Mouse (Mus musculus) intestine, embryonic 16.5 days (tissue): ENCODE data around the gene Tns1. TPM values are rescaled to one million over a fixed set of nuclear protein-coding genes. Genes with fewer than 3 reads are reported as not detected.

Source experiments
- ATAC-seq: fragments of 200-750 bp; cut with Nextera tagmentation; 2 replicates; pipeline ENCODE4 v1.8.0; 2017; ENCODE audit warnings: moderate TSS enrichment, moderate library complexity
- H3K27ac ChIP-seq: fragments of 300-500 bp; sonication (generic); 2 replicates; pipeline ENCODE4 v1.5.1; 2014; ENCODE audit warnings: mild to moderate bottlenecking, low read length
- H3K27me3 ChIP-seq: fragments of 300-500 bp; sonication (generic); replicated peaks from 2 replicates; pipeline ENCODE4 v1.6.1; 2014; ENCODE audit warnings: low read length, control low read depth, mixed read lengths; ENCODE audit not compliant: control insufficient read depth, insufficient read depth
- H3K36me3 ChIP-seq: fragments of 300-500 bp; sonication (generic); 2 replicates; pipeline ENCODE4 v1.6.1; 2014; ENCODE audit warnings: low read length, control low read depth; ENCODE audit not compliant: control insufficient read depth, insufficient read depth
- H3K4me1 ChIP-seq: fragments of 300-500 bp; sonication (generic); 2 replicates; pipeline ENCODE4 v1.6.1; 2014; ENCODE audit warnings: low read length, control low read depth, mixed read lengths; ENCODE audit not compliant: control insufficient read depth, insufficient read depth
- H3K4me2 ChIP-seq: fragments of 300-500 bp; sonication (generic); 2 replicates; pipeline ENCODE4 v1.6.1; 2014; ENCODE audit warnings: low read depth, low read length, control low read depth
- H3K4me3 ChIP-seq: fragments of 300-500 bp; sonication (generic); 2 replicates; pipeline ENCODE4 v1.5.1; 2014; ENCODE audit warnings: mild to moderate bottlenecking, low read length
- H3K9ac ChIP-seq: fragments of 300-500 bp; sonication (generic); 2 replicates; pipeline ENCODE4 v1.6.1; 2014; ENCODE audit warnings: low read depth, low read length
- H3K9me3 ChIP-seq: fragments of 300-500 bp; sonication (generic); 2 replicates; pipeline ENCODE4 v1.6.1; 2016; ENCODE audit warnings: low read length, control low read depth; ENCODE audit not compliant: control insufficient read depth
- WGBS: fragments of 180-500 bp; shearing (Covaris S2); extraction: QIAGEN DNeasy Blood & Tissue Kit; methylation state at CpG from one replicate; pipeline ENCODE4 v1.1.7; 2014; 5-methylcytosine and 5-hydroxymethylcytosine counted together
- polyA plus RNA-seq: library from polyadenylated mRNA; unstranded; fragments of >200 nt; fragmentation: Nextera tagmentation; extraction: Ambion mirVana; gene quantifications from 2 replicates; pipeline ENCODE4 v1.2.1, GENCODE M21; 2015

Gene Tns1
- polyA plus RNA-seq, 1 experiment from 2014 or later: 20.2 TPM

- Histone ChIP-seq H3K27me3 (no peaks in the 10 kb centered on the region), H3K4me2 (peak within 1 kb of the TSS; percentile 99), H3K27ac (no peak within 1 kb of the TSS), H3K4me3 (peak within 1 kb of the TSS; percentile 61), H3K9me3 (no peaks in the 10 kb centered on the region), H3K4me1 (peaks cover 5% of the 10 kb centered on the region; the same call in 1 of the 2 replicates), H3K9ac (peak within 1 kb of the TSS; percentile 67), H3K36me3 (no peaks in the 10 kb centered on the region)
- ATAC-seq: peak; percentile 53
- under 1% methylated on average over 12 of the region's 12 CpGs for WGBS
Measured at GRCm38 (mm10) chr1:74124991-74125552, 823 bp upstream of the Tns1 start, which contains the start of gene Rufy4. TSS of gene Rufy4 (plus strand) at chr1:74125541.

GRCm38 (mm10) chr1:74123215-74123614 lies 1.0 kb downstream of the Tns1 start:
- Histone ChIP-seq H3K4me2 (no peak overlapping the region), H3K27me3 (no peaks in the 10 kb centered on the region), H3K9me3 (no peaks in the 10 kb centered on the region), H3K4me3 (no peak overlapping the region), H3K36me3 (no peaks in the 10 kb centered on the region), H3K9ac (no peak overlapping the region), H3K27ac (no peak overlapping the region), H3K4me1 (peaks cover 5% of the 10 kb centered on the region; the same call in 1 of the 2 replicates)
- WGBS: 70% methylated on average over 8 of the region's 8 CpGs
- no peak for ATAC-seq

GRCm38 (mm10) chr1:74121821-74122576 lies 2.2 kb downstream of the Tns1 start:
- no peak overlapping the region for H3K9ac ChIP-seq
- H3K27me3 ChIP-seq: no peaks in the 10 kb centered on the region
- H3K4me1 ChIP-seq: peaks cover 5% of the 10 kb centered on the region; the same call in 1 of the 2 replicates
- H3K4me2 ChIP-seq: no peak overlapping the region
- no peaks in the 10 kb centered on the region for H3K9me3 ChIP-seq
- no peak for ATAC-seq
- no peak overlapping the region for H3K27ac ChIP-seq
- H3K4me3 ChIP-seq: no peak overlapping the region
- no peaks in the 10 kb centered on the region for H3K36me3 ChIP-seq
- WGBS: 41% methylated on average over 9 of the region's 9 CpGs

GRCm38 (mm10) chr1:74121138-74121537 lies 3.1 kb downstream of the Tns1 start:
- H3K36me3 ChIP-seq: no peaks in the 10 kb centered on the region
- no peak overlapping the region for H3K9ac ChIP-seq
- ATAC-seq: no peak
- H3K9me3 ChIP-seq: no peaks in the 10 kb centered on the region
- H3K27me3 ChIP-seq: no peaks in the 10 kb centered on the region
- WGBS: 79% methylated on average over 7 of the region's 7 CpGs
- no peak overlapping the region for H3K4me3 ChIP-seq
- H3K4me1 ChIP-seq: peaks cover 5% of the 10 kb centered on the region; the same call in 1 of the 2 replicates
- H3K27ac ChIP-seq: no peak overlapping the region
- H3K4me2 ChIP-seq: no peak overlapping the region

- 93% methylated on average over 1 of the region's 1 CpGs for WGBS
- Histone ChIP-seq H3K4me3 (no peak overlapping the region), H3K36me3 (no peaks in the 10 kb centered on the region), H3K27me3 (no peaks in the 10 kb centered on the region), H3K27ac (no peak overlapping the region), H3K4me2 (no peak overlapping the region), H3K4me1 (0 out of 2 replicates have a peak, but pooled peaks cover 2% of the 10 kb centered on the region), H3K9ac (no peak overlapping the region), H3K9me3 (no peaks in the 10 kb centered on the region)
- ATAC-seq: no peak
Measured at GRCm38 (mm10) chr1:74119115-74119514, 5.1 kb downstream of the Tns1 start.

- H3K9ac ChIP-seq: no peak overlapping the region
- H3K27ac ChIP-seq: no peak overlapping the region
- no peaks in the 10 kb centered on the region for H3K27me3 ChIP-seq
- 79% methylated on average over 6 of the region's 6 CpGs for WGBS
- no peak overlapping the region for H3K4me2 ChIP-seq
- H3K4me3 ChIP-seq: no peak overlapping the region
- ATAC-seq: no peak
- H3K9me3 ChIP-seq: no peaks in the 10 kb centered on the region
- no peaks in the 10 kb centered on the region for H3K36me3 ChIP-seq
- no peaks in the 10 kb centered on the region for H3K4me1 ChIP-seq
Measured at GRCm38 (mm10) chr1:74117876-74118275, 6.4 kb downstream of the Tns1 start.

GRCm38 (mm10) chr1:74113071-74113470 lies 11.2 kb downstream of the Tns1 start:
- H3K27ac ChIP-seq: no peak overlapping the region
- no peak for ATAC-seq
- no peaks in the 10 kb centered on the region for H3K36me3 ChIP-seq
- H3K9me3 ChIP-seq: no peaks in the 10 kb centered on the region
- no peak overlapping the region for H3K4me3 ChIP-seq
- no peak overlapping the region for H3K4me2 ChIP-seq
- H3K27me3 ChIP-seq: no peaks in the 10 kb centered on the region
- no peak overlapping the region for H3K9ac ChIP-seq
- no peaks in the 10 kb centered on the region for H3K4me1 ChIP-seq
- WGBS: 50% methylated on average over 3 of the region's 3 CpGs

- Histone ChIP-seq H3K4me3 (no peak overlapping the region), H3K36me3 (no peaks in the 10 kb centered on the region), H3K27ac (no peak overlapping the region), H3K9ac (no peak overlapping the region), H3K9me3 (no peaks in the 10 kb centered on the region), H3K4me1 (no peaks in the 10 kb centered on the region), H3K4me2 (no peak overlapping the region), H3K27me3 (no peaks in the 10 kb centered on the region)
- 47% methylated on average over 6 of the region's 6 CpGs for WGBS
- no peak for ATAC-seq
Measured at GRCm38 (mm10) chr1:74111696-74112030, 12.6 kb downstream of the Tns1 start.

- ATAC-seq: no peak; the same call in 1 of the 2 replicates
- Histone ChIP-seq H3K27me3 (no peaks in the 10 kb centered on the region), H3K4me3 (no peak overlapping the region), H3K36me3 (no peaks in the 10 kb centered on the region), H3K27ac (no peak overlapping the region), H3K4me1 (no peaks in the 10 kb centered on the region), H3K9ac (no peak overlapping the region), H3K9me3 (no peaks in the 10 kb centered on the region), H3K4me2 (no peak overlapping the region)
- WGBS: 41% methylated on average over 8 of the region's 8 CpGs
Measured at GRCm38 (mm10) chr1:74110932-74111695, 13.1 kb downstream of the Tns1 start.
